Mouse (Mus musculus) spleen, postnatal 14 days (tissue): ENCODE data around the gene Rab3il1.
"Not testable (repeated sequence)": the region's sequence is repeated elsewhere in the genome, so short reads cannot be mapped to it uniquely, and the experiment has no call there.

Source experiments
- DNase-seq, 2 experiments: peaks; one replicate each; pipeline ENCODE4 v3.0.0; 2021 to 2022; ENCODE audit warnings: low spot score in 2 of 2

The Rab3il1 gene

DNA sequence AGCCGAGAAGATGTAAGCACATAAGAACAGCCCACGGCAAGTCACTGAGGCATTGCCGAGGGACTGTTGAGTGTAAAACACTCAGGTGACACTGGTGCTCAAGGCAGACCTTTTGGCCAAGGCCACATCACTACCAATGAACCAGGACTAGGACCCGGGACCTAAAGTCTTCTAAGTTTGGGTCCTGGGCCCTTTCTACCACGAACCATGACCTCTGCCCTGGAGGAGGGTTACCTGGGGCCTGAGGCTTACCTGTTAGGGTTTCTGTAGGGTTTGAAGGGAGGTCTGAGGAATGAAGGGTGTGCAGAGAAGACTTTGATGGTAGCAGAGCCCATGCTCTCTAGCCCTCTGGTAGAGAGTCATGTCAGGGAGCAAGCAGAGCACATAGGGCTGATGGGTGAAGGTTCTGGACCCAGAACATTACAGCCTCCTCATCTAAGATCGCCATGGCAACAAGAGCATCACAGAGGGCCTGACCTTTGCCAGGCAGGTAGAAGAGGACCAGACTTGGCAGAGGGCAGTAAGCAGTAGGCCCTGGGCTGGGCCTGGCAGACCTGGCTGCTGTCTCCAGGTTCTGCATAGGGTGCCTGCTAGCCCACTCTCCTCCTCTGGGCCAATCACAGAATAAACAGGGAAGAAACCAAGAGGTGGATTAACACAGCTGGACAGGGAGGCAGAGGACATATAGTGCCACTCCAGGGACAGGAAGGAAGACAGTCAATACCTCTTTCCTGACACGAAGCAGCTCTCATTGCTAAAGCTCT is at the start of gene Rab3il1, which contains the start of gene Best1:
Rab3il1 (plus strand) TSS at position 464 of the 764 bp plus-strand sequence.
Best1 (minus strand) TSS at position 428 of the 764 bp plus-strand sequence.
- no peak for DNase-seq

- DNase-seq, result no peak
Measured at GRCm38 (mm10) chr19:9952390-9952789, 49.1 kb upstream of the Rab3il1 start.

DNA sequence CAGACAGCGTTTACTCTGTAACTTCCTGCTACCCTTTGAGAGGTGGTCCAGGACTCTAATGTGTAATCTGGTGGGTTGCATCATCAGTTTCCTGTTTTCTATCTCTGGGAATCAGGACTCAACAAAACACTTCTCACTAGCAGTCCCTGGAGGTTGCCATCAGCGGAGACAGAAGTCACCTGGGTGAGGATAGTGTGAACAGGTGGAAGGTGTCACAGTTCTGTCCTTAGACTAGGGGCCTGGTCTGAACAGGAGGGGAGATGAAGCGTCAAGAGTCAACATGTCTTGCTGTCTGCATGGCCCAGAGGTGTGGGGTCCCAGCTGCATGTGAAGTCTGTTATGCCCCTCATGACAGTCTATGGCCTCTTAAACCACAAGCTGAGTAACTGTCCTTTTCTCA is 48.6 kb upstream of the Rab3il1 start:
- DNase-seq, result no peak

GRCm38 (mm10) chr19:9954055-9954810 is 47.2 kb upstream of the Rab3il1 start:
- DNase-seq, result no peak

DNA sequence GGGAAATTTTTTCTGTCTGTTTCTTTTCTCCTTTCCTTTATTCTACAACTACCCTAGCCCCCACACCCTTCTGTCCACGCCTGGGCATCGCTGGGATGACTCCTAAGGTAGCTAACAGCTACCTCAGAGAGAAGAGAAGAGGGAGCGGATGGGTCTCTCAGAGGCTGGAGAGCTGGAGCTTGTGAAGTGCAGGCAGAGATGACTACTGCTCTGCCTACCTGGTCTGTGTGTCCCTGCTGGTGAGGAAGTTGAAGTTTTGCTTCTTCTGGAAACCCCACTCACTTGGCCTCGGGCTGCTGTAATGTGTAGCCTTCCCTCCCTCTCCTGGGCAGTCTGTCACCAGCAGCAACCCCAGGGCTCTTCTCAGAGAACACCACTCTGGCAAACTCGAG is 46.7 kb upstream of the Rab3il1 start:
- DNase-seq, result no peak

DNA sequence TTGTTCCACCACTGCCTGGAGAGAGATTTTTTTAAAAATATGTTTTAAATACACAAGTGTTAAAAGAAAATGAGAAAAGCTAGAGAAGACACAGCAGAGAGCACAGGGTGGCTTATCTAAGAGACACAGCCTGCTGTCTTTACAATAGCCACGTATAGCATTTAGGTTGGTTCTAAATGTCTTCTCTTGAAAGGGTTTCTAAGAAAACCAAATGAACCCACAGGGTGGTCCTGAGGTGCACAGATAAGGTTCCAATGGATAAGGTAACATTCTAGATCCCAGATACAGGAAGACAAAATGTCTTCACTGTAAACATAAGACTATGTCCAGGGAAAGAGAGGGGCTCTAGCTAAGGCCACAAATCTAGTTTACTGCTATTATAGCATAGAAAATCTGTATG is 46.0 kb upstream of the Rab3il1 start:
- no peak for DNase-seq

DNA sequence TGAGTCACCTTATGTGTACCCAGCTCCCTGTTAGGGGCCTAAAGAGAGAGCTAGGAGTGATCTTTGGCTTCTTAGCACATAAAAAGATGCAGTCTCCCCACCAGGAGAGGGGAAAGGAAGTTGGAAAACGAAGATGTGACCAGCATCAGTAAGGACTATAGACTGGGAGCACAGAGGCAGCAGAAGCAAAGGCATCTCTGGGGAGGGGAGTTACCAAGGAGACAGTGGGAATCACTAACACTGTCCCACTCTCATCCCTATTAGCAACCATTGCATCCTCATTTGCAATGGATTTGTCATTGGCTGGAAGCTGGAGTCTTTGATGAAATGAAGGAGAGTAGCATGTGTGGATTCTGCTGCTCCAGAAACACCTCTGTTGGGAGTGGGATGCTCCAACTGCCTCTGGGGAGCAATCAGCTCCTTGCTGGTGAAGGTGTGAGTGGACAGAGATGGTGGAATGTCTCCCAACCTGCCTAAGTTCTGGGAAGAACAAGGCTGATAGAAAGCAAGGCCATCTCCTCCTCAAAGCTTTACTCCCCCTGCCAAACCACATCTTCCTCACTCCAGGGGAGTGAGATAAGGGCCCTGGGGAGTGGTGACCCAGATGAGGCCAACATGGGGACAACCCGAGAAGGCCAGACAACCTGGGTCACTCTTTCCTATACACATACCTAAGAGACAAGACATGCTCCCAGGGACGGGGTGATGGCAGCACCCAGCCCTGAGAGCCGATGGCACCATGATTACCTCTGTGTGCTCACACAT is 44.7 kb upstream of the Rab3il1 start:
- DNase-seq, result no peak

GRCm38 (mm10) chr19:9957965-9958364 is 43.5 kb upstream of the Rab3il1 start:
- DNase-seq, result no peak

DNA sequence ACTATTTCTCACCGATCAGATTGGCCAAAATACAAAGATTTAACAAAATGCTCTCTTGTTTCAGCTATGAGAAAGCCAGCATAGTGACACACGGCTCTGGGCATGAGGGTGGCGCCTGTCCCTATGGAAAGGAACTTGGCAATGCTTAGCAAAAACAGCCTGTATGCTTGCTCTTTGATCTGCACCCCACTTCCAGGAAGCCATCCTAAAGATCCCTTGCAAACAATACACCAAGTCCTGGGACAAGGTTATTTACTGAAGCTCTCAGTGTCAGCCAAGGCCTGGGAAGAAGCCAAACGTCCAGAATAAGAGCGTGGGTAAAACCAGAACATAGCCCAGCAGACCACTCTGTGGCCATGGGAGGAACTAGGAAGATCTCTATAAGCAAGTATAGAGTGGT is 40.7 kb upstream of the Rab3il1 start:
- no peak for DNase-seq

DNA sequence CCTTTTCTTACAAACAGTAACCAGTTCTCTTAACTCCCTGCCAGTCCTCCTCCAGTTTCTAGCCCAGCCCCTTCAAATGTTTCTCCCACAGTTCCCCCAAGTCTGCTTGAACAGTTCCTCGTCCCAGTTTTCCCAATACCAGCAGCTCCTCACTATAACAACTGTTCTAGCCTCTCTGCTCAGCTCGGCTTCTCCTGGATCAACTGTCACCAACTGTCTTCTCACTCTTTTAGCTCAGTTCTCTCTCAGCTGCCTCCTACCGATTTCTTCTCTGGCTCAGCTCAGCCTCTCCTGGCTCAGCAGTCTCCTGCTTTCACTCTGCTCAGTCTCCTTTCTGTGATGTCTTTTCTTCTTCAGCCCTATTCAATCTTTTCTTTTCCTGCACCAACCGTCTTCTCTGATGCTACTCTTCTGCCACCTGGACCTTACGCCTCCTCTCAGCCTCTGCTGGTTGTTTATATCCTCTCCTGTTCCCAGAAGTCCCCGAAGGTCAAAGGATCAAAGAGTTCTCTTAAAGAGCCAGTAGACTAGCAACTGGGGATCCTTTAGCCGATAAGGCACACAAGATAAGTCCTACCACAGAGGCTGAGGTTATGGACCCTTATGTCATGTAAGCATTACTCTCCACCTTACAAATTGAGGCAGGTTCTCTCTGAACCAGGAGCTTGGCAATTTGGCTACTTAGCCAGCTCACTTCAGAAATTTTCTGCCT is 37.1 kb upstream of the Rab3il1 start:
- DNase-seq, result no peak

DNA sequence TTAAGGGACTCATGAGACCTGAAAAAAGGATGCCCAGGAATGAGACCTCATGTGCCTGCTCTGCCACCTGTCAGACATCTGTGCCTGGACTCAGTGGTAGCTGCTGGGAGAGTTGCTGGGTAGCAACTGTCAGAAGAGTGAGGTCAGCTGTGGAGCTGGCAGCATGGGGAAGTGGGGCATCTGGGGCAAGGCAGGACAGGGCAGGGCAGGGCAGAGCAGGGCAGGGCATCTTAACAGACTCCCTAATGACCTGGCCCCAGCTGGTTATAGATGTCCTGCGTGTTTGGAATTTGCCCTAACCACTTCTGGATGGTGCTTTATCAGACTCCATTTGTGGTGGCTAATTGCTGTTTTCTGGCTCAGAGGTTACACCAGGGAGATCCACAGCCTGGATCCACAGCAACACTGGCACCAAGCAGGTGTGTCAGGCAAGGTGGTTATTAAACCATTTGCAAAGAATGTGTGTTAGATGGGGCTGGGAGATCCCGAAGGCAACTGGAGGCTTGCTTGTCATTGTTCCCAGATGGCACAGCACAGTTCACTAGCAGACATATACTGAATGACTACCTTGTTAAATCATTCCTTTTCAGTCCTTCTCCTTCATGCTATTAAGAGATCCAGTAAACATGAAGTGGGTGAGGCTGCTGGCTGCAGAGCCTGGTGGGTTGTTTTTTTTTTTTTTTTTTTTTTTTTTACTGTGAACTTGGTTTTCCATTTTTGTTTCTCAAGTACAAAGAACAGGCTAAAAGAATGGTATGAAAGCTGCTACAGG is 35.2 kb upstream of the Rab3il1 start:
- DNase-seq, result no peak

GRCm38 (mm10) chr19:9968081-9968787 is 33.2 kb upstream of the Rab3il1 start:
- no peak for DNase-seq

DNA sequence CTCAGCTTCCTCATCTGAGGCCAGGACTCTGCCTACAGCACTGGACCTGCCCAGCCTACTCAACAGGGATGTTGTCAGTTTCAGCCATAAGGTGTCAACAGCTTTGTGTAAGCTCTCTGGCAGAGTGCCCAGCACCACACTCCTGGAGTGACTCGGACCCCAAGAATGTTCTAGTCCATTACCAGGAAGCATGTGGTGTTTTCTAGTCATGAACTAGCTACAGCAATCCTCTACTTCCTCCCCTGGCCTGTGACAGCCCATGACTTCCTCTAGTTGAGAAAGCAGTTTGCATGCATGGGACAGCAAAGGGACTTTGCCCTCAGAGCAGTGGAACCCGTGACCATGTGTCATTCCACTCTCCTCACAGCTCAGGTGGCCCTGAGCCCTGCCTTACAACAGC is 26.6 kb upstream of the Rab3il1 start:
- not testable (repeated sequence) for DNase-seq

GRCm38 (mm10) chr19:9977085-9977484 is 24.4 kb upstream of the Rab3il1 start:
- no peak for DNase-seq

- DNase-seq, result peak; percentile 49 to 52
Measured at GRCm38 (mm10) chr19:9978431-9978951, 23.0 kb upstream of the Rab3il1 start.

- no peak for DNase-seq
Measured at GRCm38 (mm10) chr19:9979156-9979555, 22.3 kb upstream of the Rab3il1 start.

DNA sequence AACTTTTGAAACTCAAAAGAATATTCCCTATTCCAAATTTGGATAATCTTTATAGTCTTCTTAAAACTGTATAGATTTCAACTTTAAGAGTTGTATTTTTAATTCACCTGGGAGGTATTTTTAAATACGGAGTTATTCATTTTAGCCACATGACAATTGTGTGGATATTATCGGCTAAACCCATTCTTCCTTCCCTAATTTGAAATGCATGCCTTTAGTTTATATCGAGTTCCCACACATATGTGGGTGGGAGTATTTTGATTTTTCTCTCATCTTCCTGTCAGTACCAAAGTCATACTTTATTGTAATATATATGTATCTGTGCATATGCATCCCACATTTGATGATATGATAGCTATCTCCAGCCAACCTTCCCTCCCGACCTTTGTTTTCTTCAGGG is 21.2 kb upstream of the Rab3il1 start, which contains the start of gene Fth1:
Fth1 (plus strand) TSS at position 341 of the 400 bp plus-strand sequence.
- DNase-seq, result no peak

DNA sequence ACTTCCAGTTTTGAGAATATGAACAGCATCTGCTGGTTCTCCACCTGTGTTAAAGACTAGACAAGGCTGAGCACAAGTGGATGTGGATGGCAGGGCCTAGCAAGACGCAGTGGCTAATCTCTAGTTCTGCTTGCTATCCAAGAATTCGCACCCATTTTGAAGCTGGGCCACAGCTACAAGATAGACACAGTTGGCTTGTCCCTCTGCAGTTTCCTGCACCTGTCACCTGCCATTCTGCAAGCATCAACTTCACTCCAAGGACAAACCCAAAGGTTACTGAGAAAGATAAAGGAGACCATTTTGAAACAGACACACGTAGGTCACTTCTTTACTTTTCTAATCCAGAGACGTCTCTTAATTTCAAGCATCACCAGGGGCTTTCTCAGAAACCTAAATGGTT is 19.8 kb upstream of the Rab3il1 start:
- no peak for DNase-seq

- DNase-seq, result peak; percentile 93 to 94
Measured at GRCm38 (mm10) chr19:9982151-9982851, 19.2 kb upstream of the Rab3il1 start.
